Mouse (Mus musculus) stomach, embryonic 14.5 days (tissue): ENCODE results near the gene Smim24. TPM values are rescaled to one million over a fixed set of nuclear protein-coding genes. Genes with fewer than 3 reads are reported as not detected.

ENCODE experiments used
- ATAC-seq: fragments of 200-750 bp; cut with Nextera tagmentation; 2 replicates; pipeline ENCODE4 v1.8.0; 2017; ENCODE audit warnings: low read depth, moderate TSS enrichment; ENCODE audit not compliant: insufficient number of reproducible peaks, insufficient read depth, low FRiP score
- H3K27ac ChIP-seq: fragments of 300-500 bp; sonication (generic); 2 replicates; pipeline ENCODE4 v1.5.1; 2014; ENCODE audit warnings: mild to moderate bottlenecking, low read length, moderate library complexity, mixed read lengths
- H3K27me3 ChIP-seq: fragments of 300-500 bp; sonication (generic); 2 replicates; pipeline ENCODE4 v1.6.1; 2014; ENCODE audit warnings: low read length, control low read depth, mixed read lengths; ENCODE audit not compliant: control insufficient read depth, insufficient read depth
- H3K36me3 ChIP-seq: fragments of 300-500 bp; sonication (generic); 2 replicates; pipeline ENCODE4 v1.6.1; 2014; ENCODE audit warnings: mild to moderate bottlenecking, control low read depth, low read length, moderate library complexity, mixed read lengths; ENCODE audit not compliant: control insufficient read depth, insufficient read depth
- H3K4me1 ChIP-seq: fragments of 300-500 bp; sonication (generic); 2 replicates; pipeline ENCODE4 v1.6.1; 2014; ENCODE audit warnings: low read length, control low read depth, mixed read lengths; ENCODE audit not compliant: control insufficient read depth, insufficient read depth
- H3K4me2 ChIP-seq: fragments of 300-500 bp; sonication (generic); replicated peaks from 2 replicates; pipeline ENCODE4 v1.6.1; 2014; ENCODE audit warnings: low read depth, low read length, control low read depth
- H3K4me3 ChIP-seq: fragments of 300-500 bp; sonication (generic); 2 replicates; pipeline ENCODE4 v1.5.1; 2014; ENCODE audit warnings: low read depth, low read length, control low read depth
- H3K9ac ChIP-seq: fragments of 300-500 bp; sonication (generic); replicated peaks from 2 replicates; pipeline ENCODE4 v1.6.1; 2014; ENCODE audit warnings: low read depth, mild to moderate bottlenecking, control low read depth, low read length, moderate library complexity, mixed read lengths
- H3K9me3 ChIP-seq: fragments of 300-500 bp; sonication (generic); 2 replicates; pipeline ENCODE4 v1.6.1; 2016; ENCODE audit warnings: low read depth, low read length, control low read depth; ENCODE audit not compliant: control insufficient read depth
- WGBS: fragments of 180-500 bp; shearing (Covaris S2); extraction: QIAGEN DNeasy Blood & Tissue Kit; methylation state at CpG from one replicate; pipeline ENCODE4 v1.1.7; 2014; 5-methylcytosine and 5-hydroxymethylcytosine counted together
- polyA plus RNA-seq: library from polyadenylated mRNA; unstranded; fragments of >200 nt; fragmentation: Nextera tagmentation; extraction: Ambion mirVana; gene quantifications from 2 replicates; pipeline ENCODE4 v1.2.1, GENCODE M21; 2014

The Smim24 gene
- polyA plus RNA-seq, 1 experiment from 2014 or later = 21.5 TPM

DNA sequence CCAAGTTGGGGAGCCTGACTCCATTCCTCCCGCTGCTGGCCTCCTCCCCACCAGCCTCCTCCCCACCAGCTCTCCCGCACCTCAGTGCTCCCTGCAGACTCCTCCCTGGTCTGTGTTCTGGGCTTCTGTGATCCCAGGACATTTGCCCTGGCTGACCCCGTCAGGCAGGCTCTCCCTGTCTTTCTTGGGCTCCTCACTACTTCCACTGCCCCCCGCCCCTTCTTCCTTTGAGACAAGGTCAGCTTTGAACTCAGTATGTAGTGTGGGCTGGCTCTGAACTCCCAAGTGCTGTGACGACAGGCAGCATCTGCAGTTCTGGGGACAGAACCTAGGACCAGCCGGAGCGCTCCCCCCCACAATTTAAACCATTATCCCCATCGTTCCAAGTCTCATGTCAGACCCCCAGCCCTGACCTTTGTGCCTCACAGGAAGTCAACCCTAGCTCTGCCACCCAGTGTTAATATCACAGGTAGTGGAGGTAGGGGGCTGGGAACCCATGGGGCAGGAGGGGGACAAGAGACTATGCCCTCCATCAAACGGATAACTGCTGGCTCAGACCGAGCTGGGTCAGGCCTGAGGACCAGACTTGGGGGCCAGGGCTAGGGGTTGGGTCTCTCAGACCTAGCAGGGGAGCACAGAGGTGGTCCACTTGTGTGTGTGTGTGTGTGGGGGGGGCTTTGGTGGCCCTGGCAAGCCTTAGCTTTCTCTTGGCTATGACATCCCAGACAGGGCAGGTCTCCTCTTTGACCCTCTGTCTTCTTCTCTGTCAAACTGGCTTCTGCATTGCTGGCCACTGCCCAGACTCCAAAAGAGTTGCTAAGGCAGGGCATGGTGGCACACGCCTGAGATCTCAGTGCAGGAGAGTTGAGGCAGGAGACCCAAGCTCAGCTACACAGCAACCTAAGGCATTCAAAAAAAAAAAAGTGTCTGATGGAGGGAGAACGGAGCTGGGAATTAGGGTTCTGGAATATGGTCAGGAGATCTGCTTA is 24.7 kb downstream of the Smim24 start:
- ATAC-seq = no peak
- 48% methylated on average over 12 of the region's 12 CpGs for WGBS

DNA sequence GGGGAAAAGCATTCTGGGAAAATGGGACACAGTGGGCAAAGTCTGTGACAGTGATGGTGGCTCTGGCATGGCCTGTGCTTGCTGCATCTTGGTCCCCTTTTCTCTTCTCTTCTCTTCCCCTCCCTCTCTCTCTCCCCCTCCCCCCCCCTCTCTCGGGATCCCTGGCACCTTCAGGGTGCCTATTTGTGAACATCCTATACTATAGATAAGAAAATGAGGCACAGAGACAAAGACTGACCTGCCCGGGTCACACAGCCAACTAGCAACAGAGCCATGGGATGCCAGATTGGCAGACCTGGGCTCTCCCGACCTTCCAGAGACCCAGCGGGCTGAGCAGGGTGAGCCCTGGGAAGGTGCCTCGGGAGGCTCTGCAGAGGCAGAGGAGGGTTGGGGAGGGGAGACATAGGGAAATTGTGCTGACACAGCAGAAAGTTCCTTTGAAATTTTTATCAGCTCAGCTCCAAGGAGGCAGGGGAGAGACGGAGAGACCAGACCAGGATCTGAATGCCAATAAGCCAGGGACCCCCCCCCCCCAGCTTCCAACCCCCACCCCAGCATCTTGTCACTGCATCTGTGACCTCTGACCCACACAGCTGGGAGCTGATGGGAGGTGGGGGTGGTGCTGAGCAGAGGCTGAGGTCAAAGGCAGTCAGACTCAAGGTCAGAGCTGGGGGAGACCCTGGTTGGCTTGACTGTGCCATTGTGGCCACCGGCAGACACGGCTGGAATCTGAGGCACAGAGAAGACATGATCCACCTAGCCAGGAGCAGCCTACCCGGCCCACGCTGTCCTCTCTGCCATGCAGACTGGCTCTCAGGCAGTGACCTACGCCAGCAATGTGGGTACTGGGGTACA is 25.6 kb downstream of the Smim24 start:
- peaks cover 8% of the 10 kb centered on the region; the same call in 1 of the 2 replicates for H3K36me3 ChIP-seq
- H3K9me3 ChIP-seq = no peaks in the 10 kb centered on the region
- 50% methylated on average over 11 of the region's 11 CpGs for WGBS
- no peak overlapping the region for H3K9ac ChIP-seq
- H3K4me1 ChIP-seq = peaks cover 47% of the 10 kb centered on the region
- H3K4me3 ChIP-seq = no peak overlapping the region
- ATAC-seq = no peak
- H3K4me2 ChIP-seq = no peak overlapping the region
- no peaks in the 10 kb centered on the region for H3K27me3 ChIP-seq
- no peak overlapping the region for H3K27ac ChIP-seq

More for the DNA sequence above, 24.7 kb downstream of the Smim24 start:
- Histone ChIP-seq H3K36me3 (peaks cover 8% of the 10 kb centered on the region; the same call in 1 of the 2 replicates), H3K4me1 (peaks cover 53% of the 10 kb centered on the region), H3K9ac (peak overlapping the region; percentile 11; the same call in 1 of the 2 replicates), H3K27me3 (no peaks in the 10 kb centered on the region), H3K27ac (peak overlapping the region; percentile 80), H3K9me3 (no peaks in the 10 kb centered on the region), H3K4me3 (peak overlapping the region; percentile 25), H3K4me2 (peak overlapping the region; percentile 55)

- Histone ChIP-seq H3K27me3 (no peaks in the 10 kb centered on the region), H3K9ac (no peak overlapping the region), H3K4me2 (no peak overlapping the region), H3K27ac (no peak overlapping the region), H3K36me3 (peaks cover 8% of the 10 kb centered on the region; the same call in 1 of the 2 replicates), H3K9me3 (no peaks in the 10 kb centered on the region), H3K4me3 (no peak overlapping the region), H3K4me1 (peaks cover 45% of the 10 kb centered on the region)
- 92% methylated on average over 10 of the region's 10 CpGs for WGBS
- ATAC-seq = no peak
Measured at GRCm38 (mm10) chr10:81419111-81419928, 26.5 kb downstream of the Smim24 start.

GRCm38 (mm10) chr10:81420191-81420767 is 27.4 kb downstream of the Smim24 start:
- Histone ChIP-seq H3K4me1 (peaks cover 45% of the 10 kb centered on the region), H3K27ac (no peak overlapping the region), H3K9ac (no peak overlapping the region), H3K9me3 (no peaks in the 10 kb centered on the region), H3K27me3 (no peaks in the 10 kb centered on the region), H3K4me2 (no peak overlapping the region), H3K4me3 (no peak overlapping the region), H3K36me3 (peaks cover 8% of the 10 kb centered on the region; the same call in 1 of the 2 replicates)
- ATAC-seq = no peak
- 85% methylated on average over 40 of the region's 40 CpGs for WGBS

GRCm38 (mm10) chr10:81421041-81421796 is 28.4 kb downstream of the Smim24 start:
- Histone ChIP-seq H3K4me2 (no peak overlapping the region), H3K4me3 (no peak overlapping the region), H3K36me3 (peaks cover 8% of the 10 kb centered on the region; the same call in 1 of the 2 replicates), H3K27me3 (no peaks in the 10 kb centered on the region), H3K4me1 (peaks cover 48% of the 10 kb centered on the region), H3K9me3 (no peaks in the 10 kb centered on the region), H3K9ac (no peak overlapping the region), H3K27ac (no peak overlapping the region)
- ATAC-seq = no peak
- 74% methylated on average over 4 of the region's 4 CpGs for WGBS

DNA sequence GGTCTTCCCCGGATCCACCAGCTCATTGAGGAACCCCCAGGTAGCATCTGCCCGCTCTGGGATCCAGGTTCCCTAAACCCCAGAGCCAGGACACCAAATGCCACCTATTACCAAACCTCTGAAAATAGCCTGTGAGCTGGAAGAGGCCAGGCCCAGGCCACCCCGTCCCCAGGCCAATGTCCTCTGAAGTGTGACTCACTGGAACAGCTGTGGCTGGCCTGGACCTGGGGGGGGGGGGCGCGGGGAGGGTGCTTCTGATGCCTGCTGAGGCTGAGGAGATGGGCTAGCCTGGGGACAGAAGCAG is 28.9 kb downstream of the Smim24 start:
- H3K27ac ChIP-seq = no peak overlapping the region
- no peaks in the 10 kb centered on the region for H3K27me3 ChIP-seq
- peaks cover 8% of the 10 kb centered on the region; the same call in 1 of the 2 replicates for H3K36me3 ChIP-seq
- no peak overlapping the region for H3K4me2 ChIP-seq
- 84% methylated on average over 5 of the region's 5 CpGs for WGBS
- H3K4me3 ChIP-seq = no peak overlapping the region
- no peaks in the 10 kb centered on the region for H3K9me3 ChIP-seq
- H3K4me1 ChIP-seq = peaks cover 48% of the 10 kb centered on the region
- no peak overlapping the region for H3K9ac ChIP-seq
- ATAC-seq = no peak

GRCm38 (mm10) chr10:81422191-81422590 is 29.3 kb downstream of the Smim24 start:
- WGBS = 72% methylated on average over 6 of the region's 6 CpGs

More at GRCm38 (mm10) chr10:81422191-81422590, 29.3 kb downstream of the Smim24 start:
- Histone ChIP-seq H3K27me3 (no peaks in the 10 kb centered on the region), H3K27ac (no peak overlapping the region), H3K36me3 (peaks cover 8% of the 10 kb centered on the region; the same call in 1 of the 2 replicates), H3K4me3 (no peak overlapping the region), H3K9ac (no peak overlapping the region), H3K9me3 (no peaks in the 10 kb centered on the region), H3K4me2 (no peak overlapping the region), H3K4me1 (peaks cover 44% of the 10 kb centered on the region)
- no peak for ATAC-seq
